Mouse (Mus musculus): ENCODE measurements around the gene Zc3h12a. TPM values are rescaled to one million over a fixed set of nuclear protein-coding genes. Genes with fewer than 3 reads are reported as not detected.

Zc3h12a gene
- polyA plus RNA-seq, 1 experiment from 2014 or later = 0.22 TPM

DNA sequence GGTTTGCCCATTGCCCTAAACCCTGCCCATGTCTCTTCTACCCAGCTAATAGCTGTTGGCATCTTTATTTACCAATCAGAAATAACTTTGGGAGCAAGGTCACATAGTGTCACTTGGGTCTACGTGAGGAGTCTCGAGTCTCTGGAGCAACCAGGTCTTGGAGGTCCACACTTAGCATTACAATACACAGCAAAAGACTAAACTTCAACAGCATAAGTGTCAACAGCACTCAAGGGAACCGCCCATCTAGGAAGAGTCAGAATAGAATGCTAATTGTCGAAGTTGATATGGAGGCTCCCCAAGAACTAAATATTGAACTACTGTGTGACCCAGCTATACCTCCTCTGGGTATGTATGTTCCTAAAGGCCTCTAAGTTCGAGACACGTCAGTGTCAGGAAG, 37.2 kb upstream of the Zc3h12a start:
- Histone ChIP-seq H3K4me3 (replicated peaks; ENCODE audit: low read depth, low read length) (no peak overlapping the region), H3K4me1 (ENCODE audit: control insufficient read depth, insufficient read depth, low read length) (0 out of 2 replicates have a peak, but pooled peaks cover 4% of the 10 kb centered on the region), H3K27me3 (ENCODE audit: control insufficient read depth, insufficient read depth, low read length) (no peaks in the 10 kb centered on the region), H3K4me2 (ENCODE audit: low read length) (no peak overlapping the region), H3K9ac (replicated peaks; ENCODE audit: low read length) (no peak overlapping the region), H3K9me3 (ENCODE audit: control insufficient read depth, low read length) (no peaks in the 10 kb centered on the region), H3K27ac (replicated peaks; ENCODE audit: low read depth, low read length) (no peak overlapping the region), H3K36me3 (ENCODE audit: control insufficient read depth, insufficient read depth, low read length) (no peaks in the 10 kb centered on the region)
- DNase-seq (no peak), ATAC-seq (ENCODE audit: low FRiP score, low TSS enrichment) (no peak)
- WGBS = 86% methylated on average over 6 of the region's 6 CpGs

DNA sequence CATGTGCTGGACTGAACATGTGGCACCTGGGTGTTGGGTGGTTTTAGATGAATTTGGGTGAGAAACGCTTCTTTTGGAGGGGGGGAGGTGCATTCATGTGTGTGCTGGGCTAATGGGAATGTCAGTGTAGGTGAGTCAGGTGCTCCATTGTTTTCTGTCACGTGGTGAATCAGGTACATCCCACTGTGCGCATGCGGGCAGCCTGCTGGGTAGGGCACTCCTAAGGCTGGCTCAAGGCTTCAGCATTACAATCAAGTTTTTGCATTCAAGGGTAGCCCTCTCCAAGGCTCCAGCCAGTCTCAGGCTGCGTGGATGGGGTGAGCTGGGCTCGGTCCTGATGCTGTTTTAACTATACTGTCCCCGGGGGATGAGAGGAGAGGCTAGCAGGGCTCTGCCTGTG, 35.1 kb upstream of the Zc3h12a start:
- 61% methylated on average over 7 of the region's 7 CpGs for WGBS
- ATAC-seq (ENCODE audit: low FRiP score, low TSS enrichment) = no peak
- no peaks in the 10 kb centered on the region for H3K9me3 ChIP-seq (ENCODE audit: control insufficient read depth, low read length)

DNA sequence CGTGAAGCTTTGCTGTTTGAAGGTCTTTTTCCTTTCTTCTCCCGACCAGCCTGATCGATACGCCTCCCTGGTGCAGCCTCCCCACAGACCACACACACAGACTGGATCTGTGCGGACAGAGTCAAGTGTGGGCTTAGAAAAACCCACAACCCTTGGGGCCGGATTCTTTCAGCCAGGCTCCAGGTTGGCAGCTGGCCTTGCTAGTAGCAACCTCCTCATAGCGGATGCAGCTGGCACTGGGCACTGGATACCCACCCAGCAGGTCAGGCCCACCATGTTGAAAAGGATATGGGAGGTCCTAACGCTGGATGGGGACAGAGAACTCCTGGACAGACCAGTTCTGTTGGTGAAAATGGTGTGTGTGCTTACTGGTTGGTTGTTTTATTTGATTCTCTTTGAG, 33.8 kb upstream of the Zc3h12a start:
- Histone ChIP-seq H3K36me3 (ENCODE audit: control insufficient read depth, insufficient read depth, low read length) (no peaks in the 10 kb centered on the region), H3K4me3 (replicated peaks; ENCODE audit: low read depth, low read length) (no peak overlapping the region), H3K9ac (replicated peaks; ENCODE audit: low read length) (no peak overlapping the region), H3K9me3 (ENCODE audit: control insufficient read depth, low read length) (no peaks in the 10 kb centered on the region), H3K4me2 (ENCODE audit: low read length) (no peak overlapping the region), H3K27me3 (ENCODE audit: control insufficient read depth, insufficient read depth, low read length) (no peaks in the 10 kb centered on the region), H3K4me1 (ENCODE audit: control insufficient read depth, insufficient read depth, low read length) (0 out of 2 replicates have a peak, but pooled peaks cover 4% of the 10 kb centered on the region), H3K27ac (replicated peaks; ENCODE audit: low read depth, low read length) (no peak overlapping the region)
- ATAC-seq (ENCODE audit: low FRiP score, low TSS enrichment) (no peak), DNase-seq (peak; percentile 11)
- WGBS = 20% methylated on average over 8 of the region's 8 CpGs

More for the DNA sequence above, 35.1 kb upstream of the Zc3h12a start:
- DNase-seq = no peak
- no peak overlapping the region for H3K27ac ChIP-seq (replicated peaks; ENCODE audit: low read depth, low read length)
- 0 out of 2 replicates have a peak, but pooled peaks cover 4% of the 10 kb centered on the region for H3K4me1 ChIP-seq (ENCODE audit: control insufficient read depth, insufficient read depth, low read length)
- no peak overlapping the region for H3K4me3 ChIP-seq (replicated peaks; ENCODE audit: low read depth, low read length)
- H3K4me2 ChIP-seq (ENCODE audit: low read length) = no peak overlapping the region
- H3K36me3 ChIP-seq (ENCODE audit: control insufficient read depth, insufficient read depth, low read length) = no peaks in the 10 kb centered on the region
- H3K27me3 ChIP-seq (ENCODE audit: control insufficient read depth, insufficient read depth, low read length) = no peaks in the 10 kb centered on the region
- no peak overlapping the region for H3K9ac ChIP-seq (replicated peaks; ENCODE audit: low read length)

DNA sequence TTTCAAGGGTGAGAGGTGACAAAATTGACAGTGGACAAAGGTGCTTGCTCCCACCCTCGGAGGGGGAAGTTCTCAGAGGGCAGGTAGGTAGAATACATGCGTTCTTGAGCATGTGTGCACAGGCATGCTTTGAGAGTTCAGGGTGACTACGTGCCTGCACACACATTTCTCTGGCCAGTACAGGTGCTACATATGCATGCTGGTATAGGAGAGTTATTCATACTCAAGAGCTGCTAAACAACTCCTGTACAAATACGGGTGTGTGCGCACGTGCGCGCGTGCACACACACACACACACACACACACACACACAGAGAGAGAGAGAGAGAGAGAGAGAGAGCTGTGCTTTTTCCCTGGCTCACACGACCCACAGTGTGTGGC, 33.3 kb upstream of the Zc3h12a start:
- Histone ChIP-seq H3K4me2 (ENCODE audit: low read length) (no peak overlapping the region; the same call in 1 of the 2 replicates), H3K36me3 (ENCODE audit: control insufficient read depth, insufficient read depth, low read length) (no peaks in the 10 kb centered on the region), H3K4me1 (ENCODE audit: control insufficient read depth, insufficient read depth, low read length) (0 out of 2 replicates have a peak, but pooled peaks cover 4% of the 10 kb centered on the region), H3K27me3 (ENCODE audit: control insufficient read depth, insufficient read depth, low read length) (no peaks in the 10 kb centered on the region), H3K9ac (replicated peaks; ENCODE audit: low read length) (no peak overlapping the region; the same call in 1 of the 2 replicates), H3K27ac (replicated peaks; ENCODE audit: low read depth, low read length) (no peak overlapping the region), H3K9me3 (ENCODE audit: control insufficient read depth, low read length) (no peaks in the 10 kb centered on the region), H3K4me3 (replicated peaks; ENCODE audit: low read depth, low read length) (no peak overlapping the region)
- DNase-seq (no peak), ATAC-seq (ENCODE audit: low FRiP score, low TSS enrichment) (no peak)
- 60% methylated on average over 10 of the region's 10 CpGs for WGBS

DNA sequence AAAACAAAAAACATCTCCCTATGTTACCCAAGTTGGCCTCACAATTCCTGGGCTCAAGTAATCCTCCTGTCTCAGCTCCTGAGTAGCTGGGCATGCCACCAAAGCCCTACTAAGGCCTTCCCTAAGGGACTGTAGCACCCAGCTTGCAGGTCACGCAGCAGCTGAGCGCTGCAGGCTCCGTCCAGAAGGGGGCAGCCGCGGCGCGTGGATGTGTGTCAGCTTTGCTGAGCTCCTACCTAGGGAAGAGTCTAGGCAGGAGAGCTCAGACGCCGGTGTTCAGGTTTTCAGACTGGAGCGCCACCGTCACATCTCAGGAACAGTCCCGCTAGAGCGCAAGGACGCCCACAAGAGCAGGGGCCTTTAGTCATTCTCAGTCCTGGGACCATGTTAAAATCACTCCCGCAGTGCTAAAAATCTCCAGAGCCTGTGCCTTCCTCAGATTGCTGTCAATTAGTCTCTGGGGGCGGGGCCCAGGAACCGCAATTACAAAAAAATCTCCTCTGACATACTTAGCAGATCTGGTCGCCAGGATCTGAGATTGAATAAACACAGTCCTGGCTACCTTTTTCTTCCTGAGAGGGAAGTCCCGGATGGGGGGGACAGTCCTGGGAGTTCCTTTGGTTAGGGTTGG, 32.8 kb upstream of the Zc3h12a start:
- 7% methylated on average over 19 of the region's 19 CpGs for WGBS

DNA sequence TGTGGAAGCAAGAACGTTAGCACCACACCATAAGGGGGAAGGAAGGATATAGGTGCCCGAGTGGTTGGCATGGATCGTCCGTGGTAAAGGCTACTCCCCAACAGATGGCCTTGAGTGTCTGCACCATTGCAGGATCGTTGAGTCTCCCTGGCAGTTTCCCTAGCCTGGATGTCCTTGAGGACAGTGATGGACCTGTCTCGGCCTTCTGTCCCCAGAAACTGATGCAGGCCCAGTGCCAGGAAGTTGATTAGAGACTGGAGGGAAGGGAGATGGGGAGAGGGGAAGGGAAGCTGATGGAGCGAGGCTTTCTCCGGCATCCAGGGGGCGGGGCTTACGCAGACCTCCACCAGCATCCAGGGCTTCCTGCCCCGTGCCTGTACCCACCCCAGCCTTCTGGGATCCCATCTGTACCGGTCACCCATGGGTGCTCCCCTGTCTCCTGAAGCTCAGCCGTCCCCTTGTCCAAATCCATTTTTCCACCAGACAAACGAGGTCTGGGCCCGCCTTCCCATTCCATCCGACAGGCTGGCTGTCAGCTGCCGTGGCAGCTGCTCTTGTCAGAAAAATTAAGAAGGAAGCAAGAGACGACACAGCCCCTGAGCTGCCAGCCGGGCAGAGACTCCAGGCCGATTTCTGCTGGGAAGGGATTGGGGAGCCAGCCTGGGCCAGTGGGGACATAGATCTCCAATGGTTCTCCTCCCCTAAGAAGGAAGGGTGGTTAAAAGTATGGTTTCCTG, 31.1 kb upstream of the Zc3h12a start:
- Histone ChIP-seq H3K36me3 (ENCODE audit: control insufficient read depth, insufficient read depth, low read length) (no peaks in the 10 kb centered on the region), H3K4me3 (replicated peaks; ENCODE audit: low read depth, low read length) (no peak overlapping the region), H3K4me1 (ENCODE audit: control insufficient read depth, insufficient read depth, low read length) (0 out of 2 replicates have a peak, but pooled peaks cover 4% of the 10 kb centered on the region), H3K4me2 (ENCODE audit: low read length) (no peak overlapping the region), H3K9me3 (ENCODE audit: control insufficient read depth, low read length) (no peaks in the 10 kb centered on the region), H3K27me3 (ENCODE audit: control insufficient read depth, insufficient read depth, low read length) (no peaks in the 10 kb centered on the region), H3K9ac (replicated peaks; ENCODE audit: low read length) (no peak overlapping the region; the same call in 1 of the 2 replicates), H3K27ac (replicated peaks; ENCODE audit: low read depth, low read length) (peak overlapping the region; percentile 32; the same call in 1 of the 2 replicates)
- DNase-seq = peak; percentile 38
- no peak for ATAC-seq (ENCODE audit: low FRiP score, low TSS enrichment)
- 43% methylated on average over 20 of the region's 20 CpGs for WGBS

More for the DNA sequence above, 32.8 kb upstream of the Zc3h12a start:
- ATAC-seq (ENCODE audit: low FRiP score, low TSS enrichment) (peak; percentile 64; the same call in 1 of the 2 replicates), DNase-seq (peak; percentile 96)
- no peaks in the 10 kb centered on the region for H3K27me3 ChIP-seq (ENCODE audit: control insufficient read depth, insufficient read depth, low read length)
- 0 out of 2 replicates have a peak, but pooled peaks cover 4% of the 10 kb centered on the region for H3K4me1 ChIP-seq (ENCODE audit: control insufficient read depth, insufficient read depth, low read length)
- H3K4me2 ChIP-seq (ENCODE audit: low read length) = peak overlapping the region; percentile 11; the same call in 1 of the 2 replicates
- no peak overlapping the region for H3K4me3 ChIP-seq (replicated peaks; ENCODE audit: low read depth, low read length)
- no peak overlapping the region; the same call in 1 of the 2 replicates for H3K9ac ChIP-seq (replicated peaks; ENCODE audit: low read length)
- H3K36me3 ChIP-seq (ENCODE audit: control insufficient read depth, insufficient read depth, low read length) = no peaks in the 10 kb centered on the region
- no peak overlapping the region for H3K27ac ChIP-seq (replicated peaks; ENCODE audit: low read depth, low read length)
- H3K9me3 ChIP-seq (ENCODE audit: control insufficient read depth, low read length) = no peaks in the 10 kb centered on the region

DNA sequence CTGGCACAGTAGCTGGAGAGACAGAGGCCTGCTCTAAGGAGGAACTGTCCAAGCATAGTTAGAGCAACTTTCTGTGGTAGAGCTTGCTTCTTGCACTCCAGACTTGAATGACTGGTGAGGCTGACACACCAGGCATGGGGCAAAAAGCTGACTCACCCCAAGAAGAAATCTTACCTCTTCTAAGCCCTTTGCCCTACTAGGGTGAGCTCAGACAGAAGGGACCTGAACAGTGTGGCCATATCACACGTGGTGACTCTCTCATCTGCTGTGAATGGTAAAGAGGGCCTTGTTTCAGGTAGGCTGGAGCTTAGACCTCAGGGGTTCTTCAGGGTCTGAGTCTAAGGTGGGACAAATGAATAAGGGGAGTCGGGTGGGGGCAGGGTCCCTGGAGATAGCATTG, 30.4 kb upstream of the Zc3h12a start:
- H3K4me2 ChIP-seq (ENCODE audit: low read length) = no peak overlapping the region
- no peak overlapping the region for H3K9ac ChIP-seq (replicated peaks; ENCODE audit: low read length)
- H3K27ac ChIP-seq (replicated peaks; ENCODE audit: low read depth, low read length) = no peak overlapping the region
- no peaks in the 10 kb centered on the region for H3K27me3 ChIP-seq (ENCODE audit: control insufficient read depth, insufficient read depth, low read length)
- no peak overlapping the region for H3K4me3 ChIP-seq (replicated peaks; ENCODE audit: low read depth, low read length)
- ATAC-seq (ENCODE audit: low FRiP score, low TSS enrichment) (no peak), DNase-seq (no peak)
- no peaks in the 10 kb centered on the region for H3K36me3 ChIP-seq (ENCODE audit: control insufficient read depth, insufficient read depth, low read length)
- H3K9me3 ChIP-seq (ENCODE audit: control insufficient read depth, low read length) = no peaks in the 10 kb centered on the region
- 0 out of 2 replicates have a peak, but pooled peaks cover 4% of the 10 kb centered on the region for H3K4me1 ChIP-seq (ENCODE audit: control insufficient read depth, insufficient read depth, low read length)
- WGBS = 83% methylated on average over 2 of the region's 2 CpGs

DNA sequence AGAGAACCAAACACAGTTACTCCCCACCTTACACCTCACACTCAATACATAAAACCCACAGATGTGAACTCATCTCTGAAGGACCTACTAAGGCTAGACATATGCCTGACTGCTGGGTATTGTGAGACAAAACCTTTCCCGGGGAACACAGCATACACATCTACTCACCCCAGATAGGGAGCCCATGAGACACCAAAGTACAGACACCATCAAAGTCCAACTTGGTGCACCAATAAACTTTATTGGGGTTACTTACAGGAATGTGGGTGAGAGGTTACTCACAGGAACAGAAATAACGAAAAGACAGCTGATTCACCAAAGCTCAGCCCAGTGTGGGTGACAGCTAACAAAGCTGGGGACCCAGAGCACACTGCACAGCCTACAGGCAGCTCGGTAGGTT, 29.7 kb upstream of the Zc3h12a start:
- H3K4me3 ChIP-seq (replicated peaks; ENCODE audit: low read depth, low read length) = no peak overlapping the region
- WGBS = 81% methylated on average over 3 of the region's 3 CpGs
- DNase-seq (no peak), ATAC-seq (ENCODE audit: low FRiP score, low TSS enrichment) (no peak)
- no peak overlapping the region for H3K4me2 ChIP-seq (ENCODE audit: low read length)
- 0 out of 2 replicates have a peak, but pooled peaks cover 4% of the 10 kb centered on the region for H3K4me1 ChIP-seq (ENCODE audit: control insufficient read depth, insufficient read depth, low read length)
- no peaks in the 10 kb centered on the region for H3K27me3 ChIP-seq (ENCODE audit: control insufficient read depth, insufficient read depth, low read length)
- no peak overlapping the region for H3K9ac ChIP-seq (replicated peaks; ENCODE audit: low read length)
- H3K36me3 ChIP-seq (ENCODE audit: control insufficient read depth, insufficient read depth, low read length) = no peaks in the 10 kb centered on the region
- H3K27ac ChIP-seq (replicated peaks; ENCODE audit: low read depth, low read length) = no peak overlapping the region
- H3K9me3 ChIP-seq (ENCODE audit: control insufficient read depth, low read length) = no peaks in the 10 kb centered on the region

All from midbrain, embryonic 14.5 days (tissue).